Mouse (Mus musculus) CH12.LX (cell line): ENCODE results near the gene Tiam1.

ENCODE experiments used
- CHD2 ChIP-seq: IDR thresholded peaks from 2 replicates; pipeline ENCODE4 v1.6.1; 2011; ENCODE audit warnings: low read length, improper control_type of control experiment
- IRF4 ChIP-seq: IDR thresholded peaks from 2 replicates; pipeline ENCODE4 v1.6.1; 2014; ENCODE audit warnings: low read depth, mild to moderate bottlenecking, inconsistent platforms, low read length, improper control_type of control experiment
- MYC ChIP-seq: IDR thresholded peaks from 2 replicates; pipeline ENCODE4 v1.6.1; 2011; ENCODE audit warnings: low read depth, mild to moderate bottlenecking, improper control_type of control experiment, low read length
- POLR2A ChIP-seq: IDR thresholded peaks from 2 replicates; pipeline ENCODE4 v1.6.1; 2011; ENCODE audit warnings: low read depth, mild to moderate bottlenecking, improper control_type of control experiment, low read length
- RCOR1 ChIP-seq: conservative IDR thresholded peaks from 2 replicates; pipeline ENCODE4 v1.6.1; 2012; ENCODE audit warnings: low read depth, mild to moderate bottlenecking, inconsistent platforms, low read length, improper control_type of control experiment
- TCF12 ChIP-seq: IDR thresholded peaks from 2 replicates; pipeline ENCODE4 v1.6.1; 2014; ENCODE audit warnings: low read depth, mild to moderate bottlenecking, inconsistent platforms, low read length, improper control_type of control experiment

- no peak for TF ChIP-seq IRF4
- TF ChIP-seq POLR2A, result no peak
- TF ChIP-seq MYC, result no peak
- TF ChIP-seq TCF12, result no peak
- TF ChIP-seq RCOR1, result no peak
- TF ChIP-seq CHD2, result no peak
Measured at GRCm38 (mm10) chr16:90098191-90098605, 45.4 kb downstream of the Tiam1 start.
